Mouse (Mus musculus) heart, postnatal 0 days (tissue): ENCODE measurements at regions not wholly inside any gene's neighbourhood (a gene's known extent, or its start where the extent isn't known, plus 50 kb on each side); places are given as distances from the start of the nearest gene placed in this dataset.

Experiments used
- ATAC-seq: fragments of 200-750 bp; cut with Nextera tagmentation; 2 replicates; pipeline ENCODE4 v1.8.0; 2017; ENCODE audit warnings: low read depth, moderate number of reproducible peaks, moderate library complexity; ENCODE audit not compliant: insufficient read depth
- DNase-seq: peaks from one replicate; pipeline ENCODE4 v3.0.0-alpha.2; 2016; ENCODE audit warnings: low spot score
- H3K27ac ChIP-seq: fragments of 300-500 bp; sonication (generic); 2 replicates; pipeline ENCODE4 v1.5.1; 2014; ENCODE audit warnings: low read depth, mild to moderate bottlenecking
- H3K27me3 ChIP-seq: fragments of 300-500 bp; sonication (generic); 2 replicates; pipeline ENCODE4 v1.6.1; 2014; ENCODE audit warnings: low read length, mixed read lengths; ENCODE audit not compliant: control insufficient read depth, insufficient read depth
- H3K36me3 ChIP-seq: fragments of 300-500 bp; sonication (generic); replicated peaks from 2 replicates; pipeline ENCODE4 v1.6.1; 2014; ENCODE audit warnings: low read length, mixed read lengths; ENCODE audit not compliant: control insufficient read depth, insufficient read depth
- H3K4me1 ChIP-seq: fragments of 300-500 bp; sonication (generic); 2 replicates; pipeline ENCODE4 v1.6.1; 2014; ENCODE audit warnings: antibody characterized with exemption; ENCODE audit not compliant: control insufficient read depth, insufficient read depth
- H3K4me2 ChIP-seq: fragments of 300-500 bp; sonication (generic); 2 replicates; pipeline ENCODE4 v1.6.1; 2014; ENCODE audit warnings: low read depth, mild to moderate bottlenecking, low read length, moderate library complexity
- H3K4me3 ChIP-seq: fragments of 300-500 bp; sonication (generic); 2 replicates; pipeline ENCODE4 v1.5.1; 2014; ENCODE audit warnings: low read depth, low read length
- H3K9ac ChIP-seq: fragments of 300-500 bp; sonication (generic); replicated peaks from 2 replicates; pipeline ENCODE4 v1.6.1; 2014; ENCODE audit warnings: low read depth, low read length, mixed read lengths
- H3K9me3 ChIP-seq: fragments of 300-500 bp; sonication (generic); replicated peaks from 2 replicates; pipeline ENCODE4 v1.6.1; 2016; ENCODE audit warnings: low read length; ENCODE audit not compliant: control insufficient read depth
- CTCF ChIP-seq: IDR thresholded peaks from 2 replicates; pipeline ENCODE4 v1.5.1; 2016; ENCODE audit warnings: antibody characterized with exemption, control low read depth, low read depth
- EP300 ChIP-seq: IDR thresholded peaks from 2 replicates; pipeline ENCODE4 v1.6.1; 2016; ENCODE audit warnings: antibody characterized with exemption, low read depth
- WGBS: fragments of 180-500 bp; shearing (Covaris S2); extraction: QIAGEN DNeasy Blood & Tissue Kit; methylation state at CpG from one replicate; pipeline ENCODE4 v1.1.7; 2014; 5-methylcytosine and 5-hydroxymethylcytosine counted together

DNA sequence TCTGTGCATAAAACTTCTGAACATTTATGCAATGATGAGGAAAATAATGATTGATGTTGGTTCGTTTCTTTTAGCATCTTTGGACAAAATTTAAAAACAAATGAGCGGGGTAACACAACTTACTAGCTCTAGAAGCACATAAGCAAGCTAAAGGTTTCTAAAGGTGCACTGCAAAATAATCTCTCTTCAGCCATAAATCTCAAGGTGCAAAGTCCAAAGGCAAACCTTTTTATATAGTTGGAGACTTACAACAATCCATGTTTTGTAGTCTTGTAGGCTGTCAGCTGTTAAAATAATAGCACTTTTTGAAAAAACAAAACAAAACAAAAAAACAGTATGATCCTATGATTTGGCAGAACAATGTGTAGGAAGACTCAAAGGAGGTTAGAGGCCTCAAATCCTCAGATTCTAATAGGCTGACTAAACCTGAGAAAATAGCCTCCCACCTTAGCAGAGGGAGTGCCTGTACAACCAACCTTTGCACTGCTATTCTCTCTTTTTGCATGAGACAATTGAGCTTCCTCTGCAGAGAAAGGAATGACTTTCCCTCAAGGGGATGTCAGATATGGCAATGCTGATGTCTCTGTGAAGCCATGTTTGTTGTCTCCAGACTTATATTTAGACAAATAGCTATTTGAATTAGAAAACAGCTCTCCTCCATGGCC, 452.9 kb downstream of the Cdh9 start:
- 41% methylated on average over 2 of the region's 2 CpGs for WGBS
- Histone ChIP-seq H3K27me3 (no peaks in the 10 kb centered on the region), H3K4me1 (no peaks in the 10 kb centered on the region), H3K9ac (no peak overlapping the region), H3K27ac (no peak overlapping the region), H3K4me3 (no peak overlapping the region), H3K36me3 (no peaks in the 10 kb centered on the region), H3K9me3 (no peaks in the 10 kb centered on the region), H3K4me2 (no peak overlapping the region)
- ATAC-seq (no peak), DNase-seq (no peak)
- no peak for TF ChIP-seq CTCF
- TF ChIP-seq EP300: no peak

GRCm38 (mm10) chr15:17195439-17195838, 466.9 kb downstream of the Cdh9 start:
- no peaks in the 10 kb centered on the region for H3K36me3 ChIP-seq
- no peak overlapping the region for H3K27ac ChIP-seq
- ATAC-seq (no peak), DNase-seq (peak; percentile 19)
- no peaks in the 10 kb centered on the region for H3K9me3 ChIP-seq
- 46% methylated on average over 5 of the region's 5 CpGs for WGBS
- no peaks in the 10 kb centered on the region for H3K27me3 ChIP-seq
- H3K4me2 ChIP-seq: no peak overlapping the region
- TF ChIP-seq EP300: no peak
- TF ChIP-seq CTCF: peak; percentile 55
- H3K4me1 ChIP-seq: no peaks in the 10 kb centered on the region
- no peak overlapping the region for H3K4me3 ChIP-seq
- H3K9ac ChIP-seq: no peak overlapping the region

DNA sequence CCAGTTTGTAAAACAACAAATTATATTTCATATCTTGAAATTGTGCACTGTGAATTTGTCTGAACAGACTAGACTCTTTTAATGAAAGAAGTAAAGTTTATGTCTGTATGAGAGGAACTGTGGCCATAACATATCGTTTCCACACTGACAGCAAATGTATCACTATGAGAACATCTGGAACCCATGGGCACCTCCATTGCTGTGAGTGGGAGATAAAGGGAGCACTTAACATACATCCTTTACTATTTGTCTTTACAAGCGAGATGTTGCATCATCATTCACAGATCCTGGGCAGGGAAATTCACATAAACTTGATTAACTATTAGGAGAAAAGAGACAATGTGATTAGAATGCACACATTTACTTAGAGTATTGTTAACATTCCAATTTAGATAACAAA, 476.2 kb downstream of the Cdh9 start:
- Histone ChIP-seq H3K4me1 (no peaks in the 10 kb centered on the region), H3K27ac (no peak overlapping the region), H3K27me3 (no peaks in the 10 kb centered on the region)

DNA sequence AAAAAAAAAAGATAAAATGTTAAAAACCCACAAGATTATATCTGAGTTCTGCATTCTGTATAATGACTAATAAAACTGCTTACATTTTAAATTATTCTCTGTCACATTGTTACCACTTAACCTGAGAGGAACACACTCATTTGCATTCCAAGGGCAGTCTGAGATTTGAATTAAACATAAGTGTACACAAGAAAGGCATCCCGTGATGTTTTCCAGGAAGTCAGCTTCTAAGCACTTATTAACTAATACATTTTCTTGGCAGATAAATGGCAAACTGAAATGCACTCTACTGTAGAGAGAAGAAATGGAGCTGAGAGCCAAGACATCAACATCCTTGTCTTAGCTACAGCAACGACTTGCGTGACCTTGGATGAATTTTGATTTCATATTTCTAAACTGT, 516.5 kb downstream of the Cdh9 start:
- H3K27ac ChIP-seq: no peak overlapping the region
- WGBS: 74% methylated on average over 3 of the region's 3 CpGs
- no peaks in the 10 kb centered on the region for H3K4me1 ChIP-seq
- no peaks in the 10 kb centered on the region for H3K9me3 ChIP-seq
- no peak for DNase-seq
- no peaks in the 10 kb centered on the region for H3K36me3 ChIP-seq
- no peak overlapping the region for H3K9ac ChIP-seq
- ATAC-seq: no peak
- no peak overlapping the region for H3K4me3 ChIP-seq
- TF ChIP-seq EP300 (no peak), CTCF (no peak)
- H3K4me2 ChIP-seq: no peak overlapping the region
- H3K27me3 ChIP-seq: no peaks in the 10 kb centered on the region

More for the DNA sequence above, 476.2 kb downstream of the Cdh9 start:
- Histone ChIP-seq H3K4me3 (no peak overlapping the region), H3K36me3 (no peaks in the 10 kb centered on the region), H3K9ac (no peak overlapping the region), H3K9me3 (no peaks in the 10 kb centered on the region), H3K4me2 (no peak overlapping the region)
- WGBS: 70% methylated on average over 2 of the region's 2 CpGs
- no peak for TF ChIP-seq CTCF
- TF ChIP-seq EP300: no peak
- DNase-seq (no peak), ATAC-seq (no peak)

DNA sequence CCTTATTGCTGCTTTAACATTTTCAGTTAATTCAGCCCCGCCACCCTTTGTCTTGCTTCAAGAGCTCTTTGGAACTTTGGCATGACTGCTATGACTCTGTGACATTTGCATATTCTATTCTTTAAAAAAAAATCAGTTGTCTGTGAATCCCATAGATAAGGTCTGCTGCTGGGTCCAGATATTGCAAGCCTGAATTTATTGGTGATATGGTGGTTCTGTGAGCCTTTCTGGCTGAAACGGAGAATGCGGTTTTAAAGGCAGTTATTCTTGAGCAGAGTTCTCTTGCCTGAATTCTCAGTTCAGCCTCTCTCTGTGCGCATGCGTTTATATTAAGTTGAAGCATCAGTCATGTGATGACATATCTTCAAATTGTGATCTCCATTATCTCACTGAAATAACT, 560.7 kb downstream of the Cdh9 start:
- TF ChIP-seq CTCF (no peak), EP300 (no peak)
- no peaks in the 10 kb centered on the region for H3K27me3 ChIP-seq
- H3K36me3 ChIP-seq: no peaks in the 10 kb centered on the region
- H3K27ac ChIP-seq: no peak overlapping the region
- H3K4me2 ChIP-seq: no peak overlapping the region
- no peak overlapping the region for H3K9ac ChIP-seq
- WGBS: 87% methylated on average over 5 of the region's 5 CpGs
- H3K9me3 ChIP-seq: no peaks in the 10 kb centered on the region
- no peaks in the 10 kb centered on the region for H3K4me1 ChIP-seq
- ATAC-seq: no peak
- H3K4me3 ChIP-seq: no peak overlapping the region
- no peak for DNase-seq
